Mouse (Mus musculus) cerebellum, postnatal 36 days (tissue): ENCODE results near the gene Hk3.

Source experiments
- DNase-seq, 2 experiments: peaks; one replicate each; pipeline ENCODE4 v3.0.0; 2021 to 2022; ENCODE audit warnings: mixed read lengths in 2 of 2

The Hk3 gene

GRCm38 (mm10) chr13:55000433-55000832, 20.8 kb downstream of the Hk3 start:
- DNase-seq, result no peak

GRCm38 (mm10) chr13:54997568-54997967, 23.6 kb downstream of the Hk3 start:
- DNase-seq, result no peak

GRCm38 (mm10) chr13:54995161-54995560, 26.0 kb downstream of the Hk3 start:
- DNase-seq, result no peak

- no peak for DNase-seq
Measured at GRCm38 (mm10) chr13:54994576-54994975, 26.6 kb downstream of the Hk3 start.

- DNase-seq, result no peak
Measured at GRCm38 (mm10) chr13:54992215-54992614, 29.0 kb downstream of the Hk3 start.

GRCm38 (mm10) chr13:54988181-54988760, 32.9 kb downstream of the Hk3 start:
- no peak for DNase-seq

DNA sequence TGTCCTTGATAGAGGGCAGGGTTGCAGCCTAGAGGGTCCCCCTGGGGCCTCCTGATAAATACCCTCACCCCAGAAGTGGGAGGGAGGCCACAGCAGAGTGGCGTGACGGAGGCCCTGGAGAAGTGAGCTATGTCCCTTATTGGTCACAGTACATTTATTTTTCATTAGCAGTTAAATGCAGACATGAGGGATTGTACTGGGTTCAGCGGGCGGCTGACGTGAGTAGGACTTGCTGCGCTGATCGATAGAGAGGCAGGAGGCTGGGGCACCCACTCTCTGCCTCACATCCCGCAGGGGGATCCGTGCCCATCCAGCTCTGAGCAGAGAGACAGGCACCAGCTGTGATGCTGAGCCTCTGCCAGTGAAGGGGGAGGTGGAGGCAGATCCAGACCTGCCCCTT, 33.8 kb downstream of the Hk3 start:
- no peak for DNase-seq

GRCm38 (mm10) chr13:54983614-54984013, 37.6 kb downstream of the Hk3 start:
- peak in 1 of 2 experiments; percentile 42 for DNase-seq

- DNase-seq, result no peak
Measured at GRCm38 (mm10) chr13:54983001-54983400, 38.2 kb downstream of the Hk3 start.

- peak in 1 of 2 experiments; percentile 54 for DNase-seq
Measured at GRCm38 (mm10) chr13:54980957-54981356, 40.2 kb downstream of the Hk3 start.

DNA sequence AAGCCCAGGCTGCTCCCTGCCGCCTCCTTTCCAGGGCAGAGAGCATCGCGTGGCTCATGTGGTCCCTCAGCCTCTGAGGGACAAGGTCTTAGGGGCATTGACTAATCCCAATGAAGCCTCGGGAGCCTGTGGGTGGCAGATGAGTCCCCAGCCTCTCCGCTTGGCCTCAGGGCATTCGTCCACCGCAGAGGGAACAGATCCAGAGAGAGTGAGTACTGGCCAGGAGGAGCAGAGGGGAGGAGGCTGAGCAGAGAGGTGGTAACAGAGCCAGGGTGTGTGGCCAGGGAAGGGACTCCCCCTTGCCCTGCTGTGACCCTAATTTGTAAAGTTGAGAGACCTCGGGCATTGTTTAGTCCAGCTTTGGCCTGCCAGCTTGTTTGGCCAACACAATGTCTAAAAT, 42.4 kb downstream of the Hk3 start:
- DNase-seq, result peak; percentile 60 to 66

- peak; percentile 36 to 40 for DNase-seq
Measured at GRCm38 (mm10) chr13:54975546-54975945, 45.6 kb downstream of the Hk3 start.

GRCm38 (mm10) chr13:54970521-54971247, 50.5 kb downstream of the Hk3 start:
- DNase-seq, result no peak

DNA sequence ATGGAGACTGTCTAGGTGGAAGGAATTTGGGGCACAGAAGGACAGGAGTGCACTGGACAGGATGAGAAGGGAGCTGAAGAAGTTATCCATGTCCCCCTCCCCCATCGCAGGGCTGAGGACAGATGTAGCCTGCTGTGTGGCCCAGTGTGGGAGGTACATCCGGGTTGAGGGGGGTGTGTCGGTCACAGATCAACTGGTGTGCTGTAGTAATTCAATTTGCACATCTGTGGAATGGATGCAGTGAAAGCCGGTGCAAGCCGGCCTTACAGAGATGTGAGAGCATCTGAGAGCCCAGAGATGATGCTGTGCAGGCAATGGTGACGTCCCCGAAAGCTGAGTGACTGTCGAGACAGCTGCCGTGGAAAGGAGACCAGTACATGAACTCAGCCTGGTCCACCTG, 51.7 kb downstream of the Hk3 start:
- DNase-seq, result no peak

- no peak for DNase-seq
Measured at GRCm38 (mm10) chr13:54968636-54969035, 52.5 kb downstream of the Hk3 start.

GRCm38 (mm10) chr13:54967501-54967900, 53.7 kb downstream of the Hk3 start:
- DNase-seq, result no peak

GRCm38 (mm10) chr13:54965256-54965655, 55.9 kb downstream of the Hk3 start:
- no peak for DNase-seq

DNA sequence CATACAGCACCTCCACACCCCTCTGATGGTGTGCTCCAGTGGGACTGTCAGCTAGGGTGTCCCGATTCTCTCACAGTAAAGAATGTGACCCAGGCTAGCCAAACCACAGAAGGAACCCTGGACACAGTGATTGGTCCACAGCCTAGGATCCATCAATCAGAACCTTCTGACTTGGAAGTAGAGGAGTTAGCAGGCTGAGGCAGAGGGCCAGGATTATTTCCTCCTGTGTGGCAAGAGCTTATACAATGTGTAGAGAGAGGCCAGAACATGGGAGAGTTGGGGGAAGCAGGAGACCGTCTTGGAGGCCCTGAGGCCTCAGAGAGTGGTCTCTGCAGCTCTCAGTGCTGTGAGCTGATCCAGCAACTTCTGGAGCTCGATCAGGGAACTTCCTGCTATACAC, 60.7 kb downstream of the Hk3 start:
- DNase-seq, result no peak

DNA sequence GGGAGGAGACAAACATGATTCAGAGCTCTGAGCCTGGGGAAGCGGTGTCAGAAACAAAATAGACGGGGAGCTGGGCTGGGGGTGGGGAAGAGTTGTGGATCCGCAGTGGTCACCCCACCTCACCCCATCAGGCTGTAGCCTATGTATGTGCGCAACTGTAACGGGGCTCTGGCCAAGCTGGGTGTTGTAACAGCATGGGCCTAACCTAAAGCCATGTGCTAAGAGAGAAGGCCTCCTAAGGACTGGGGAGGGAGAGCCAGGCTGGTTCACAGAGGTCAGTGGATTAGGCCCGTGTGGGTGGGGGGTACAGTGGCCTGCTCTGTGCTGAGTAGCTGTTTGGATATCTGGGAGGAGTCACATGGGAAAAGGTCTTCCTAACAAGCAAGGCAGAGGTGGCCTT, 61.3 kb downstream of the Hk3 start:
- DNase-seq, result no peak

GRCm38 (mm10) chr13:54959059-54959701, 62.0 kb downstream of the Hk3 start:
- DNase-seq, result peak; percentile 87 to 91

- DNase-seq, result no peak
Measured at GRCm38 (mm10) chr13:54957281-54957680, 63.9 kb downstream of the Hk3 start.
